Mouse (Mus musculus) right cerebral cortex, postnatal 36 days (tissue): ENCODE data around the gene Zfp113.
"Not testable (repeated sequence)": the region's sequence is repeated elsewhere in the genome, so short reads cannot be mapped to it uniquely, and the experiment has no call there.

Source experiments
- DNase-seq, 2 experiments: peaks; one replicate each; pipeline ENCODE4 v3.0.0; 2022; ENCODE audit warnings: low spot score in 2 of 2, mixed read lengths in 1 of 2

The Zfp113 gene

GRCm38 (mm10) chr5:138137935-138138549, 17.5 kb downstream of the Zfp113 start:
- DNase-seq, result no peak

GRCm38 (mm10) chr5:138137257-138137656, 18.3 kb downstream of the Zfp113 start:
- DNase-seq, result no peak

GRCm38 (mm10) chr5:138132425-138133064, 23.0 kb downstream of the Zfp113 start:
- DNase-seq, result no peak

GRCm38 (mm10) chr5:138118041-138118440, 37.5 kb downstream of the Zfp113 start:
- no peak for DNase-seq

- DNase-seq, result no peak
Measured at GRCm38 (mm10) chr5:138117199-138118015, 38.1 kb downstream of the Zfp113 start.

GRCm38 (mm10) chr5:138116255-138117198, 39.0 kb downstream of the Zfp113 start, which contains the start of gene Zscan21:
Gene Zscan21 (plus strand): TSS chr5:138116903.
- DNase-seq, result peak; percentile 85 to 87

GRCm38 (mm10) chr5:138109847-138110396, 45.6 kb downstream of the Zfp113 start:
- not testable (repeated sequence) for DNase-seq

- no peak for DNase-seq
Measured at GRCm38 (mm10) chr5:138107130-138107529, 48.4 kb downstream of the Zfp113 start.

GRCm38 (mm10) chr5:138104976-138105375, 50.6 kb downstream of the Zfp113 start:
- DNase-seq, result no peak

- DNase-seq, result no peak
Measured at GRCm38 (mm10) chr5:138094474-138094873, 61.1 kb downstream of the Zfp113 start.

- DNase-seq, result no peak
Measured at GRCm38 (mm10) chr5:138092771-138093170, 62.8 kb downstream of the Zfp113 start.

GRCm38 (mm10) chr5:138090737-138091136, 64.8 kb downstream of the Zfp113 start:
- DNase-seq, result no peak

GRCm38 (mm10) chr5:138090271-138090670, 65.3 kb downstream of the Zfp113 start:
- DNase-seq, result no peak
